Mouse (Mus musculus): Measurements from ENCODE around the gene Gm20854. TPM values are rescaled to one million over a fixed set of nuclear protein-coding genes. Genes with fewer than 3 reads are reported as not detected.
"Not testable (repeated sequence)": the region's sequence is repeated elsewhere in the genome, so short reads cannot be mapped to it uniquely, and the experiment has no call there.

Gene Gm20854
- not detected in 2 replicates for polyA plus RNA-seq (2012; rRNA removed)

- H3K4me1 ChIP-seq (ENCODE audit: control insufficient read depth, insufficient read depth, low read length); H3K27ac ChIP-seq (ENCODE audit: insufficient read depth, low read length); H3K4me3 ChIP-seq (ENCODE audit: insufficient read depth, low read length): not testable (repeated sequence)
Measured at GRCm38 (mm10) chrY:85530808-85531207, at the start of gene Gm20854. Gm20854 (minus strand) TSS chrY:85530908.
